Mouse (Mus musculus): Measurements from ENCODE around the gene Dner. TPM values are rescaled to one million over a fixed set of nuclear protein-coding genes. Genes with fewer than 3 reads are reported as not detected.

The Dner gene
- total RNA-seq, 1 experiment = 2.1 TPM

GRCm38 (mm10) chr1:84619131-84619760 is 76.8 kb downstream of the Dner start:
- in situ Hi-C loops (cut with MboI; ENCODE audit: low sequenced_read_pairs in 2 of 2, unreplicated experiment in 2 of 2) = no loop called here
- H3K36me3 ChIP-seq (ENCODE audit: control insufficient read depth, insufficient read depth, low read length, poor library complexity, severe bottlenecking) = no peaks in the 10 kb centered on the region
- peaks cover 0 to 8% of the 10 kb centered on the region in 2 experiments; a peak in 1 of 4 replicates for H3K4me1 ChIP-seq (ENCODE audit: control insufficient read depth in 2 of 2, insufficient read depth in 2 of 2, low read length in 2 of 2, poor library complexity in 1 of 2)
- H3K27ac ChIP-seq (ENCODE audit: insufficient read depth, low read depth, low read length, poor library complexity, severe bottlenecking) = no peak overlapping the region
- TF ChIP-seq MAFK (IDR thresholded peaks at IDR 0.05; ENCODE audit: insufficient read depth, low read depth, low read length) (no peak), HCFC1 (IDR thresholded peaks at IDR 0.05; ENCODE audit: borderline replicate concordance, insufficient read depth, low read length) (no peak), CHD2 (IDR thresholded peaks at IDR 0.05; ENCODE audit: low read depth, low read length) (no peak), ZNF384 (IDR thresholded peaks at IDR 0.05; ENCODE audit: low read depth, low read length) (no peak), ZC3H11A (IDR thresholded peaks at IDR 0.05; ENCODE audit: borderline replicate concordance, low read depth, low read length) (no peak)
- no peak overlapping the region for H3K9ac ChIP-seq (ENCODE audit: insufficient read depth, low read depth, low read length, poor library complexity, severe bottlenecking)
- H3K4me3 ChIP-seq (ENCODE audit: insufficient read depth in 1 of 2, low read depth in 1 of 2, low read length in 2 of 2, poor library complexity in 1 of 2, severe bottlenecking in 1 of 2) = no peak overlapping the region
- no peak for DNase-seq (ENCODE audit: low read depth, low spot score)
- no peaks in the 10 kb centered on the region for H3K9me3 ChIP-seq (ENCODE audit: control insufficient read depth, insufficient read depth, low read depth, low read length)

GRCm38 (mm10) chr1:84618094-84618493 is 77.9 kb downstream of the Dner start:
- Histone ChIP-seq H3K36me3 (ENCODE audit: control insufficient read depth, insufficient read depth, low read length, poor library complexity, severe bottlenecking) (no peaks in the 10 kb centered on the region), H3K9me3 (ENCODE audit: control insufficient read depth, insufficient read depth, low read depth, low read length) (no peaks in the 10 kb centered on the region), H3K4me3 (ENCODE audit: insufficient read depth in 1 of 2, low read depth in 1 of 2, low read length in 2 of 2, poor library complexity in 1 of 2, severe bottlenecking in 1 of 2) (no peak overlapping the region), H3K4me1 (ENCODE audit: control insufficient read depth in 2 of 2, insufficient read depth in 2 of 2, low read length in 2 of 2, poor library complexity in 1 of 2) (peaks cover 0 to 4% of the 10 kb centered on the region in 2 experiments; a peak in 1 of 4 replicates), H3K27ac (ENCODE audit: insufficient read depth, low read depth, low read length, poor library complexity, severe bottlenecking) (no peak overlapping the region), H3K9ac (ENCODE audit: insufficient read depth, low read depth, low read length, poor library complexity, severe bottlenecking) (no peak overlapping the region)
- DNase-seq (ENCODE audit: low read depth, low spot score) = no peak
- TF ChIP-seq ZC3H11A (IDR thresholded peaks at IDR 0.05; ENCODE audit: borderline replicate concordance, low read depth, low read length) (no peak), ZNF384 (IDR thresholded peaks at IDR 0.05; ENCODE audit: low read depth, low read length) (no peak), HCFC1 (IDR thresholded peaks at IDR 0.05; ENCODE audit: borderline replicate concordance, insufficient read depth, low read length) (no peak), CHD2 (IDR thresholded peaks at IDR 0.05; ENCODE audit: low read depth, low read length) (no peak), MAFK (IDR thresholded peaks at IDR 0.05; ENCODE audit: insufficient read depth, low read depth, low read length) (no peak)
- in situ Hi-C loops (cut with MboI; ENCODE audit: low sequenced_read_pairs in 2 of 2, unreplicated experiment in 2 of 2) = no loop called here

GRCm38 (mm10) chr1:84616133-84616532 is 79.9 kb downstream of the Dner start:
- Histone ChIP-seq H3K4me3 (ENCODE audit: insufficient read depth in 1 of 2, low read depth in 1 of 2, low read length in 2 of 2, poor library complexity in 1 of 2, severe bottlenecking in 1 of 2) (no peak overlapping the region), H3K9me3 (ENCODE audit: control insufficient read depth, insufficient read depth, low read depth, low read length) (no peaks in the 10 kb centered on the region), H3K4me1 (ENCODE audit: control insufficient read depth in 2 of 2, insufficient read depth in 2 of 2, low read length in 2 of 2, poor library complexity in 1 of 2) (peaks cover 0 to 2% of the 10 kb centered on the region in 2 experiments; a peak in 1 of 4 replicates), H3K9ac (ENCODE audit: insufficient read depth, low read depth, low read length, poor library complexity, severe bottlenecking) (no peak overlapping the region), H3K36me3 (ENCODE audit: control insufficient read depth, insufficient read depth, low read length, poor library complexity, severe bottlenecking) (no peaks in the 10 kb centered on the region), H3K27ac (ENCODE audit: insufficient read depth, low read depth, low read length, poor library complexity, severe bottlenecking) (no peak overlapping the region)
- no peak for DNase-seq (ENCODE audit: low read depth, low spot score)
- in situ Hi-C loops (cut with MboI; ENCODE audit: low sequenced_read_pairs in 2 of 2, unreplicated experiment in 2 of 2) = no loop called here
- TF ChIP-seq ZNF384 (IDR thresholded peaks at IDR 0.05; ENCODE audit: low read depth, low read length) (no peak), ZC3H11A (IDR thresholded peaks at IDR 0.05; ENCODE audit: borderline replicate concordance, low read depth, low read length) (no peak), CHD2 (IDR thresholded peaks at IDR 0.05; ENCODE audit: low read depth, low read length) (no peak), MAFK (IDR thresholded peaks at IDR 0.05; ENCODE audit: insufficient read depth, low read depth, low read length) (no peak), HCFC1 (IDR thresholded peaks at IDR 0.05; ENCODE audit: borderline replicate concordance, insufficient read depth, low read length) (no peak)

- no peaks in the 10 kb centered on the region for H3K9me3 ChIP-seq (ENCODE audit: control insufficient read depth, insufficient read depth, low read depth, low read length)
- peaks cover 0 to 2% of the 10 kb centered on the region in 2 experiments; a peak in 1 of 4 replicates for H3K4me1 ChIP-seq (ENCODE audit: control insufficient read depth in 2 of 2, insufficient read depth in 2 of 2, low read length in 2 of 2, poor library complexity in 1 of 2)
- H3K36me3 ChIP-seq (ENCODE audit: control insufficient read depth, insufficient read depth, low read length, poor library complexity, severe bottlenecking) = no peaks in the 10 kb centered on the region
- H3K27ac ChIP-seq (ENCODE audit: insufficient read depth, low read depth, low read length, poor library complexity, severe bottlenecking) = no peak overlapping the region
- DNase-seq (ENCODE audit: low read depth, low spot score) = no peak
- H3K9ac ChIP-seq (ENCODE audit: insufficient read depth, low read depth, low read length, poor library complexity, severe bottlenecking) = no peak overlapping the region
- H3K4me3 ChIP-seq (ENCODE audit: insufficient read depth in 1 of 2, low read depth in 1 of 2, low read length in 2 of 2, poor library complexity in 1 of 2, severe bottlenecking in 1 of 2) = no peak overlapping the region
- TF ChIP-seq ZC3H11A (IDR thresholded peaks at IDR 0.05; ENCODE audit: borderline replicate concordance, low read depth, low read length) (no peak), CHD2 (IDR thresholded peaks at IDR 0.05; ENCODE audit: low read depth, low read length) (no peak), ZNF384 (IDR thresholded peaks at IDR 0.05; ENCODE audit: low read depth, low read length) (no peak), MAFK (IDR thresholded peaks at IDR 0.05; ENCODE audit: insufficient read depth, low read depth, low read length) (no peak), HCFC1 (IDR thresholded peaks at IDR 0.05; ENCODE audit: borderline replicate concordance, insufficient read depth, low read length) (no peak)
- in situ Hi-C loops (cut with MboI; ENCODE audit: low sequenced_read_pairs in 2 of 2, unreplicated experiment in 2 of 2) = no loop called here
These were observed 81.4 kb downstream of the Dner start for GRCm38 (mm10) chr1:84614596-84614995.

Data from ES-E14 (cell line).